Mouse (Mus musculus) thymus, postnatal 10 days (tissue): ENCODE measurements around the gene Tldc2.

Experiments used
- DNase-seq, 2 experiments: peaks; one replicate each; pipeline ENCODE4 v3.0.0; 2021; ENCODE audit warnings: low spot score in 2 of 2

Gene Tldc2

DNA sequence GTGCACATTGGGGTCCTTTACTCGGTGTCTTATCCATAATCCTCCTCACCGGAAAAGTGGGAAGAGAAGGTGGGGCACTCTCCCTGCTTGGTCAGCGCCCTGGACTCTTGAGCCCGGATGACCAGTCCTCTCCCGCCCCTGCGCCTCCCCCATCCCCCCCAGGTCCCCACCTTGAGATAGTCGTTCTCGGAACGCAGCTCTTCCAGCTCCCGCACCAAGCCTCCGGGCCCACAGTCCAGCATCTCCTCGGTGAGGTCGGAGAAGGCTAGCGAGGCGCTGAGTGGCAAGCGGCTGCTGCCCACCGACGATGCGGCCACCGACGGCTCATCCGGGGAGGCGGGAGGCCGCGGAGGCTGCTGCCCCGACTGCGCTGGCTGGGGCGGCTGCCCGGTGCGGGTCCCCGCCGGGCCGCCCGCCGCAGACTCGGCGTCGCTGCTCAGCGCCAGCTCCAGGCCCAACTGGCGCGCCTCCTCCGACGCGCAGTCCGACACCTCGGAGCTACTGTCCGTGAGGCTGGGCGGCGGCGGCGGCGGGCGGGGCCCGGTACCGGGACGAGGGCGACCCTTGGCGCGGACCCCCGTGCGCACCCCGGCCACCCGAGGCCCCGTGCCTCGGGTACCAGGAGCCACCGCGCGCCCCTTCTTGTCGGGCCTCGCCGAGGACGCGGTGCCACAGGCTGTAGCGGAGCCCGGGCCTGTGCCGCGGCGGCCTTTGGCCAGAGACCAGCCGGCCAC is 8.6 kb upstream of the Tldc2 start:
- no peak for DNase-seq

DNA sequence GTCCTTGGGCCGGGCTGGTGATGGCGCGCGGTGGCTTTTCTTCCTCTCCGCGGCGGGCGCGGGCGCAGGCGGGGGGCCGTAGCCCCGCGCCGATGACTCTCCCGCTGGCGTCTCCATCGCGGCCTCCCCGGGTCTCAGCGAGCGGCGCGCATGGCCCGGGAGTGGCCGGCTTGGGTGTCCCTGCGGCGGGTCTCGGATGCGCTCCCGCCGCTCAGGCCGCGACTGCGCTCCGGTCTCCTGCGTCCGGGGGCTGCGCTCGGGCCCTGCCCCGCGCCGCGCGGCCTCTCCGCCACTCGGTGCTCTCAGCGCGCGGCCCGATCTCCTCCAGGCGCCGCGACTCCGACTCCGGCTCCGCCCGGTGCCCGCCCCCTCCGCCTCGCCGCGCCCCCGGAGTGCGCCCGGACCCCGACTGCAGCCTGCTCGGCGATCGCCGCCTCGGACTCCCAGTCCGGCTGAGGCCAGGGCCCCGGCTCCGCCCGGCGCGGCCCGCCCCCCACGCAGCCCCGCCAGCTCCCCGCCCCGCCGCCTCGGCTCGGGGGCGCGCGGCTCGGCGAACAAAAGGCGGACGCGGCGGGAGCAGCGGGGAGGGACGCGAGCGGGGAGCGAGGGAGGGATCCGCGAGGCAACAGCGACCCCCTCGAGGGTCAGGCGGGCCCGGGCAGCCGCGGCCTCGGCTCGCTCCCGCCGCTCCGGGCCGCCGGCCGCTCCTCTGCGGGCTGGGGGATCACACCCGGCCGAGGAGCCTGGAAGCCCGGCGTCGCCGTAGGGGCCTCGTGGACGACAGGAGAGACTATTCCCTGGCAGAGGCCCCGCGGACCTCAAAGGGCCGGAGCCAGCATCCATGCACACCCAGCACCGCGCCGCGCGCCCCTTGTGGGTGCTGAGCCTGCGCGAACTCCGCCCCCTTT is 7.8 kb upstream of the Tldc2 start, which contains the start of gene Soga1:
TSS of gene Soga1 (minus strand) at position 462 of the 908 bp plus-strand sequence.
- peak; percentile 39 to 59 for DNase-seq

DNA sequence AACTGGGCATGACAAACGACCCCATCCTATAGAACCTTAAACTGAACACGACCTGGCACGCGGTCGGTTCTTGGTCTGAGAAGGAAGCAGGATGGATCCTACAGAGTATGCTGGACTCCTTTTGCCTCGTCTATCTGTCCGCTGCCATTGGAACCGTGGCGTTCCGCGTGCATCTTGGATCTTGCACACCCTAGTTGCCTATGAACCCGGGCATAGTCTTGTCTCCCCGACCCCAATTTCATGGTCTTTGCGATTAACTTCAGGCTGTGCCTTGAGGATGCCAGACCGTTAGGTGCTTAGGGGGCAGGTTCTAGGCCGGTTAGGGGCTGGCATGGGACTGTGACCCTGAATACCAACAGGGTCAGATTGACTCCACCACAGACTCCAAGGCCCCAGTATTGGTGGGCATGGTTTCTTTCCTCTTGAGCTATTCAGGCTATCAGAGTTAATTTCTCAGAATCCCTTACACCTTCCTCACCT is 7.1 kb upstream of the Tldc2 start:
- no peak for DNase-seq

DNA sequence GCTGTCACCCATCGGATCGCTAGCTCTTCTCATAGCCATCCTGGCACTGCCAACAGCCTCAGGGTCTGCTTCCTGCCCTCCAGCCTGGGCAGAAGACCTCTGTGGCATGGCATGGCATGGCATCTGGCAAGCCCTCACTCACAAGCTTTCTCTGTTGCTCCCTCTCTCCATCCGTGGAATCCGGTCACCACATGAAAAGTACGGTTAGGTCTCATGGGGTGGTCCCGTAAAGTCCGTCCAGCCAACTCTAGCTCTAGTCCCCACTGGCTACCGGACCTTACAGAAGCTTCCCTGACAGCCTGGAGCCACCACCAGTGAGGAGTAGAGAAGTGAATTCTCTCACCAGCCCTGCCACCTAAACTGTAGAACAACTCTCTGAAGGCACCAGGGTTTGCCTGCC is 5.5 kb upstream of the Tldc2 start:
- no peak for DNase-seq

DNA sequence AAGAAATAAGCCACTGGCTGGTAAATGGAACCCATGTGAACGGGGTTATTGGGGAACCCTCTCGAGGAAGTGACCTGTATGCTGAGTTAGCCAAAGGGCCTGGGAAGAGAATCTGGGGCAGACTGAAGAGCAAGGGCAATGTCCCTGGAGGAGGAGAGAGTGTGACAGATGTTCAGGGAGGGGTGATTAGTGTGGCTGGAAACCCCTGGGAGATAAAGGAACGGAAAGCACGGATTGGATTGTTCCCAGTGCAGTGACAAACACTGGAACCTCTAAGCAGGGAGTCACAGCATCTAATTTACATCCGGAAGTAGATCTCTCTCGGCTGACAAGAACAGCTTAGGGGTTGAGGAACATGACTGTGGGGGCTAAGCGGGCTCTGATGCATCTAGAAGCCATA is 4.9 kb upstream of the Tldc2 start:
- DNase-seq, result no peak

DNA sequence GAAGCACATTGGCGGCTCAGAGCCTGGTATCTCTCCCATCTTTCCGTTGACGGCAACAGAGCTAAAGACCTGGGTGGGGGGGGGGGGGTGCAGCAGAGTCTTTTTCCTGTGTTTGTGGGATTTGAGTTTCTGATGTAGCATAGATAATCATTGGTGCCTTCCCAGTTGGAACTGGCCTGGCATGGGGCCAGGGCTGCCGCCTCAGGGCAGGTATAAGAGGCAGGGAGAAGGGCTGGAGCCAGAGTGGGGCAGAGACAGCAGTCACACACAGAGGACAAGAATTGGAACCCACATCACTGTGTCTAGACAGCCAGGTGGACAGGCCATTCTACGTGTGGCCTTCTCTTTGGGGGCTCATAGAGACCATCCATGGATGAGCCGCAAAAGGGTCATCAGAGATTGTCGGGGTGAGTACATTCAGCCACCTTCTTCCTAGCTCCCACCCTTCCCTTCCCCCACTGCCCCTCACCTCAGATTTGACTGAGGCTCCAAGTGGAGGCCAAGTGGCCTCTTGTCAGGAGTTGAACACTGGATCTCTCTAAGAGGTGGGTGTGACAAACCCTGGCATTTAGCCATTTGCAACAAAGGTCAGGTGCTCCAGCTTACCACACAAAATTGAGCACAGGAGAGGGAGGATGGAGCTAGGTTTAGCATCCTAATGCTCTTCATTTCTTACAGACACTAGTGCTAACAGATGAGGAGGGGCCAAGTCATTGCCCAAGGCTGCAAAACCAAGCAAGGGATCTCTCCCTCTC is 1.8 kb upstream of the Tldc2 start:
- no peak for DNase-seq

DNA sequence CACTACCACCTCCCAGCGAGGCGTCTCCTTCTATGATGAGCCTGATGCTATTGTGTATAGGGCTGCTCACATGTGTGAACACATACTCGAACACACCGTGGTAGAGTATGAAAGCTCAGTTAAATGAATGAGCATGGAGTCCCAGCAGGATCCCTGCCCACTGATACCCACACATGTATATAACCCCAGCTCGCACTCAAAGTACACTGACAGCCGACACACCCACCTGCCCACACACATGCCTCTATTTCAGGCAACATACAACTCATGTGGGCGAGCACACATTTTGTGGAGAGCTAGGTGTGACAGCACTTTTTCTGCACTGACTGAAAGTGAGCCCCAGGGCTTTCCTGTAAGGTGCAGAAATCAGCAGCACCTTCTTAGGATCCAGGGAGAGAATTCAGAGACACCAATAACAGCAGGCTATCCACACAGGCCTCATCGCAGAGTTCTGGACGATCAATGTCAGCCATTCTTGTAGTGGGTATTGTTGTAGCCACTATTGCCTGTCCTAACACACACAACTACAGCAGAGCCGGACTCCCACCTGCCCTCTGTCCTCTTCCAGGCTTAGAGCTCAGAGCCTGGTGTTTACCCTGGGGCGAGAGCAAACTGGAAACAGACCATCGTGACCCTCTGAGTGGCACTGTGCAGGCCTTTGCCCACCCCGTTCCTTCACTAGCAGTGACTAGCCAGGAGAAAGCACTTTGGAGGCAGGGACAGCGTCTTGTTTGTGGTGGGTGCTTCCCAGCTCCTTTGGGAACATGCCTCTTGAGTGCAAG is 872 bp downstream of the Tldc2 start:
- DNase-seq, result no peak

DNA sequence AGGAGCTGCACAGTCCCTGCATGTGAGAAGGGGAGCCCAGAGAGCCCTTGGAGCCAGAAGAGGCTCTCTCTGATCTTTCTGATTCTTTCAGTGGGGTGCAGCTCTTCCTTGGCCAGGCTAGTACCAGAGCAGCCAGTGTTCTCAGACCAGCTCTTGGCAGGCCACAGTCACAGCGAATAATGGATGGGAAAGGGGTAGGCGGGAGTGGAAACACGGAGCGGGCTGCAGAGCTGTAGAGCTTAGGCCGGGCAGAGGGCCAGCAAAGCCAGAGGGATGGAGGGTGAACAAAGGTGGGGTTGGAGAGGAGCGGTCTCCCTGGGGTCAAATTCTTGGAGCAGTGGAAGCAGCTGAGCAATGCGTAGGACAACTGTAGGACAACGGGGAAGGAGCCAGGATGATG is 5.2 kb downstream of the Tldc2 start:
- no peak for DNase-seq

DNA sequence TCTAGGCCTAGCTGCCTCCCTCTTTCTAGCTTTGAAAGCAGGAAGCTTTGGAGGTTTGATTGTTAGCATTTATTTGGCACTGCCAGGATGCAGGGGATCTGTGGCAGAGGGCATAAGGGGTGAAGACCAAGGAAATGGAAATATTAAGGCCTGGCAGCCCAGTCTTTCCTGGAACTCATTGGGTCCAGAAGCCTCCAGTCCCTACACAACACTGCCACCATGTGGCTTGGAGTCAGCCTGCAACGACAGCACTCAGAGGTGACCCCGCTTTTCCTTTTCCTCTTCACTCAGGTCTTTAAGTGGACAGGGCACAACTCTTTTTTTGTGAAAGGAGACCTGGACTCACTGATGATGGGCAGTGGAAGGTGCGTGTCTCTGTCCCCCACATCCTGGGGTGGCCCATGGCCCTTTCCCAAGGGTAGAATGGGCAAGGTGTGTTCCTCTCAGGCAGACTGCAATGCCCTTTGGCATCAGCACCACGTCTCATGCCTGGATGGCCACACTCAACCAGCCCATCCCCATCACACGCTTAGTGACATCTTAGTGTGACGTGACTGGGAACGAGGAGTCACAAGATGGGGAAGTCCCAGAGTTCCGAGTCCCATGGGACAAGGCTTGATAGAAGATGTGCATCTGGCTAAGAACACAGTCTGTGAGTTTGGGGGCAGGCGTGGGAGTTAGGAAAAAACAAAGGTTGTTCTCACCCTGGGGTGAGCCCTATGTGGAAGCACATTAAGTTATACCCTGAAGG is 8.3 kb downstream of the Tldc2 start:
- DNase-seq, result peak in 1 of 2 experiments; percentile 59

DNA sequence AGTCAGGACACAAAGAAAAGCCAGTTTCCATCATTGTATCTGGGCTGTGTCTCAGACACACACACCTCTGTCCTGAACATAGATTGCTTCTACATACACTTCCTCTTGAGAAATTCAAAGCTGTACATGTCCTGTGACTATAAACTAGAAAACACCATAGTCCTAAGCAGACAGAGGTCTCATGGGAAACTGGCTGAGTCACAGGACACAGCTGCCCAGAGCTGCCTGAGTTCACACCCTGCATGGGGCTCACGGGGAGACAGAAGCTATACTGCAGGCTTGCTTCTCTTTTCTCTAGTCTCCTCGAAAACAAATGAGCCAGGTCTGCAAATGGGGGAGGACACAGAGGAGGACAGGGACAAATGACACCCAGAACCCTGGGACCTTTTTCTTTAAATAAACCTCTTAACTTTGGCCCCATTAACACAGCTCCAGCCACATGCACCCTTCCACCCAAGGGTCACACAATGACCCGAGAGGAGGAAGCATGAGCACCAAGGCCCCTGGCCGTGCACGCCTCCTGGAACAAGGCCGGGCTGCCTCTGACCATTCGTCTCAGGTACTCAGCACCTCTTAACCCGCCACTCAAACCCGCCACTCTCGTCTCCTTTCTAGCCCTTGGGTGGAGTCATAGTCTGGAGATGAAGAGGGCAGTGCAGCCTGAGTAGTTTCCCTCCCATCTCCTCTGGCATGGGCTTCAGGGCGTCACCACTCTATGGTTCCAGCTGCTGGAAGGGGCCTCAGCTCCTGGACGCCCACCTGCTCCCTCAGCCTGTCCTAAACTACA is 12.9 kb downstream of the Tldc2 start:
- no peak for DNase-seq

DNA sequence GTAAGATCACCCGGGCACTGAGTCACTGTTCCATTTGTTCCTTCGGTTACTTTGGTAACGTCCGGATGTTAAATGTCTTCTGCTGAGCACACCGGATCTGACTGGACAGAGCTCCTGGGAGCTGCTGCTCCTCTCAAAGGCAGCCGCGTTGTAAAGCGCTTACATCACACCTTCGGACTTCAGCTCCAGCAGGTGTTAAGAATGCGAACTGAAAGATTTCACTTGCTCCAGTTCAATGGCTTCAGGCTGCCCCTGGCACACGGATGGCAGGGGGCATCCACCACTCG is 13.4 kb downstream of the Tldc2 start:
- no peak for DNase-seq

DNA sequence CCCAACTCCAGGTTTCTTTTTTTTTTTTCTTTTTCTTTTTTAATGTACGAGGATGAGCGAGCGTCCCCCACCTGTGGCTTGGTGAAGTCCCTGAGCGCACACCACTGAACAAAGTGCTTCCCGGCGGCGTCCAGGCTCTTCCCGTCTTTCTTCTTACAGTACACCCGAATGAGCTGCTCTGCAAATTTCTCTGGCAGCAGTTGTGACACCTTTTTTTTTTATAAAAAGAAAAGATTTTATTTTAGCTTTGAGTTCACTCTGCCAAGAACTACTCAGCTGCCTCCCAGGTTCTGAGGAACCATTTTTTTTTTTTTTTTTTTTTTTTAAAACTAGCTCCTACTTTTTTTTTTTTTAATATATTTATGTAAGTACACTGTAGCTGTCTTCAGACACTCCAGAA is 14.8 kb downstream of the Tldc2 start:
- no peak for DNase-seq

DNA sequence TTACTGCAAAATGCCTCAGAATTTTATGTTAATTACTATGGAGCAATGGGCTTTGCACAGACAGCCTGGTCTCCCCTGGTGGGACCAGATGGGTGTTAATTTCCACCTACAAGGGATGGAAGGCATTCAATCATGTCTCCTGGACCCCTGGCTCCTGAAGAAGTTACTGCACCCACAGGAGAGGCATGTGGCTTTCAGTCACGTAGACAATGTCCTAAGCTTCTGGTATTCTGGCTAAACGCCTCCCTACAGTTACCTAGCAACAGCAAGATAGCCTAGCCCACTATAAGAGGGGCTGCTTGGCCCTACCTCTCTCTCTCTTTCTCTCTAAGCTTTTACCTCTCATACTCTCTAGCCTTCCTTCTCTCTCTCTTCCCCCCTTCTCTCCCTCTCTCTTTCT is 15.4 kb downstream of the Tldc2 start:
- no peak for DNase-seq

DNA sequence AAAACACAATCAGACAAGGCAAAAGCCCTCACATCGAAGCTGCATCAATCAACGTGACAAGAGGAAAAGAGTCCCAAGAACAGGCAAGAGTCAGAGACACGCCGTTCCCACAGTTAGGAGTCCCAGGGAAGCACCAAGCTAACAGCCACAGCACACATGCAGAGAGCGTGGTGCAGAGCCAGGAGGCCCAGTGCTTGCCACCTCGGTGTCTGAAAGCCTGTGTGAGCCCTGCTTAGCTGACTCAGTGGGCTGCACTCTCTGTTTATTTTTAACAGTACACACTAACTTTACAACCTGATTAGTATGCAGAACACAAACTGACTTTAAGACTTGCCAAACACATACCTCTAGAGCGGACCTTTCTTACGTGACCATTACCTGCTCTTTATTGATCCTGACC is 17.6 kb downstream of the Tldc2 start:
- no peak for DNase-seq

DNA sequence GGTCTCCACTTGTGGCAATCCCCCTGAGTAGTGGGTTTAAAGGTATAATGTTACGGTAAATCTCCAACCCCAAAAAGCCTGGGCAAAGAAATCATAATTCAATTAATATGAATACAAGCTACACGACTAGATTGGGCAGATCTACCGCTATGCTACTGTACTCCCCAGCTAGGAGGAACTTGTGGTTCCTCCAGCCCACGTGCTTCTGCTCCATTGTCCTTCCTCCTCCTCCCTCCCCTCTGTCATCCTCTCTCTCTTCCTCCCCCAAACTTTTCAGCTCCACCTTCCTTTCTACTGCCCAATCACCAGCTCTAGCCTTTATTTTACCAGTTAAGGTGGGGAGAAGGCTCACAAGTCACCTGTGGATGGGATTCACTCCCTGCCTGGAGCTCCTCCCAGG is 21.4 kb downstream of the Tldc2 start:
- no peak for DNase-seq

DNA sequence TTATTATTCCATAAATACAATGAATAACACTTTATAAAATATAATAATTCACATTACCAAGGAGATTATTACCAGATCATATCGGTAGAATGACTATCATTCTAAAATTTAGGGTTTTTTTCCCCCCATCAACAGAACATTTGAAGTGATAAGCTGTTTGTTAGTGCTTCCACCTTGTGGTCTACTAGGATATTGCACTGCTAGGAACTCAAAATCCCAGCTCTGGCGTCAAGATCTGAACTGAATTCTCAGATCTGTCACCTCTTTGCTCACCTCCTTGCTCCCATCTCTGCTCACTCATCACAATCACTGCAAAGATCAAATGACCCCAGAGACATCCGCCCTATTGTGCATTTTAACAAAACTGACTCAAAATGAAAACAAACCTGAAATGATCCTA is 30.1 kb downstream of the Tldc2 start:
- DNase-seq, result peak in 1 of 2 experiments; percentile 32

DNA sequence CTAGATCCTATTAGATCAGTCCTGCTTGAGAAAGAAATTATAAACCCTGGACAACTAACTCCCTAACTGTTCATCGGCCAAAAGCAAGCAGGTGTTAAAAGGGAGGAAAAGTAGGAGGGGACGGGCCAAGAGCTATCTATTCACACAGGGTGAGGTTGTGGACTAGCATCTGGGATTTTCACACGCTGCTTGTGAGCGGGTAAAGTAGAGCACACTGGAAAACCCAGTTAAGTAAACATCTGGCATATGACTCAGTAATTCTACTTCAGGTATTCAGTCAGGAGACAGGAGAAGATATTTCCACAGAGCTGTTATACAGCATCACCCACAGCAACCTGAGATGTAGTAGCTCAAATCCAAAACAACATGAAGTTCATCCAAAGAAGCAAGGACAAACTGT is 31.7 kb downstream of the Tldc2 start:
- no peak for DNase-seq

DNA sequence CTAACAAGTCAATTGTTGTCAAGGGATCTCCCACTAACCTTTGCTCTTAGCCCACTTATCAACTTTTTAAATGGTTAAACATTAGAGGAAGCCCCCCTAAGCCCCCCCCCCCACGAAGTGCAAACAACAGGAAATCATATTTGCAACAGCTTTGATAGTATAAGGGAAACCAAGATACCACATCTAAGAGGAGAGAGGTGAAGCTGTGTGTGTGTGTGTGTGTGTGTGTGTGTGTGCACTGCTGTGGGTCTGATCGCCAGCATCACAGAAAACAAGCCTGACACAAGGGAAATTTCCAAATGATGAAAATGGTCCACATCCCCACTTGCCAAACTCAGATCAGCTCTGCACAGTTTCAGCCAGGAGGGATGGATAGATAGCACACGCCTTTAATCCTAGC is 32.2 kb downstream of the Tldc2 start:
- peak in 1 of 2 experiments; percentile 25 for DNase-seq

DNA sequence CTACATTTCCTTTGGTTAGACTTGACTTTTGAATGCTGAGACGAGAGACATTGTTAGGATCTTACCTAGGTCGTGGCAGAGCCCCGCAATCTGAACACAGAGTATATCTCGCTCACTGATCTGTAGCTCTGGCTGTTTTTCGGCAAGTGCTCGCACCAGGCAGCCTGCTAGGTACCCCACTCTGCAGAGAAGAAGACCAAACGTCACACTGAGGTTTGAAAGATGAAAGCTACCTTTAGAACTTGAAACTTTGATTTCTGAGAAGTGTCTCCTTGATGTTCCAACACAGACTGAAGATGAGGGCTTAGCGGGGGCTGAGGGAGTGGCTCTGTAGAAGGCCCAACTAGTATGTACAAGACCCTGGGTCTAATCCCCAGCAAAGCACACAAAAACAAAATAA is 34.9 kb downstream of the Tldc2 start:
- DNase-seq, result peak; percentile 26 to 29

DNA sequence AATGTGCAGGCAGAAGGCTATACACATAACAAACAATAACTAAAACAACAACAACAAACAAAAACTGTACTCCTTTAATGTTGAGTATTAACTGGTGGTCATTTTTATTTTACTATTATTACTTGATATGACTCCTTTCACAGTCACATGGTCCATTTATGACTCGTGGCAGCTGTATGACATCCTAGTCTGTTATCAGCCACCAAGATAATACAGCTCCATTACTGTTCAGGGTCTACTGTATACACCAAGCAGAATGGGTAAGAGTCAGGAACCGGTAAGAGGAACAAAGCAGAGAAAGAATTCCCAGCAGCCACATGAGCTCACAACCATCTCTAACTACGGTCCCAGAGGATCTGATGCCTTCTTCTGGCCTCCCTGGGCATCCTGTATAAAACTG is 38.4 kb downstream of the Tldc2 start:
- DNase-seq, result no peak
